7 mouse cellular contexts compared by ENCODE assay signal in genomic region chr6:148135769-148136382, GRCm38 (mm10).
DNase-seq lines count a peak whose midpoint lies in the region; ATAC-seq and TF ChIP-seq lines count a peak whose summit lies in the region.

No protein-coding gene starts in this region.

- peak; percentile 84; the same call in 1 of the 2 replicates for TF ChIP-seq CTCF in small intestine, adult 2 months (IDR thresholded peaks at IDR 0.05; ENCODE audit: extremely low read depth, insufficient read length, insufficient replicate concordance, low read depth, low read length)

- peak; percentile 87 for ATAC-seq in midbrain, embryonic 13.5 days

- H3K27me3 ChIP-seq in midbrain, embryonic 13.5 days: no peaks in the 10 kb centered on the region
- H3K27me3 ChIP-seq in small intestine, adult 2 months (ENCODE audit: control insufficient read depth, insufficient read depth, low read length): no peaks in the 10 kb centered on the region

- H3K9ac ChIP-seq in midbrain, embryonic 13.5 days (replicated peaks): no peak overlapping the region

- H3K4me2 ChIP-seq in midbrain, embryonic 13.5 days (replicated peaks): no peak overlapping the region

- H3K4me3 ChIP-seq in midbrain, embryonic 13.5 days (replicated peaks): no peak overlapping the region
- H3K4me3 ChIP-seq in small intestine, adult 2 months (ENCODE audit: low read depth, low read length): no peak overlapping the region

- TF ChIP-seq POLR2A in small intestine, adult 2 months (IDR thresholded peaks at IDR 0.05; ENCODE audit: low read depth, low read length): no peak

- WGBS in midbrain, embryonic 13.5 days: 28% methylated on average over 9 of the region's 9 CpGs
- WGBS in small intestine, adult 2 months: 25% methylated on average over 9 of the region's 9 CpGs

- peaks cover 10% of the 10 kb centered on the region for H3K4me1 ChIP-seq in midbrain, embryonic 13.5 days (replicated peaks)
- H3K4me1 ChIP-seq in small intestine, adult 2 months (ENCODE audit: control insufficient read depth, insufficient read depth, insufficient read length, low read length): no peaks in the 10 kb centered on the region

- DNase-seq in adrenal gland, adult (ENCODE audit: inconsistent age in 2 of 2, low spot score in 1 of 2): peak; percentile 80 to 93
- peak; percentile 72 to 79 for DNase-seq in cerebellum, postnatal 4 days (ENCODE audit: low spot score in 2 of 2)
- DNase-seq in gastrocnemius, postnatal 14 days: peak; percentile 75
- DNase-seq in kidney, adult 11 months: peak; percentile 66
- DNase-seq in left cerebral cortex, postnatal 36 days (ENCODE audit: low spot score in 2 of 2): peak; percentile 74 to 82

- no peak overlapping the region for H3K27ac ChIP-seq in midbrain, embryonic 13.5 days
- no peak overlapping the region for H3K27ac ChIP-seq in small intestine, adult 2 months (ENCODE audit: insufficient read depth, low read depth, low read length)

- H3K36me3 ChIP-seq in midbrain, embryonic 13.5 days: no peaks in the 10 kb centered on the region
- peaks cover 12% of the 10 kb centered on the region; the same call in 1 of the 2 replicates for H3K36me3 ChIP-seq in small intestine, adult 2 months (ENCODE audit: control insufficient read depth, insufficient read depth, low read length)

- intact Hi-C loops in gastrocnemius, postnatal 14 days (cut with DNase I; ENCODE audit: low total_unique reads): no loop called here
- intact Hi-C loops in left cerebral cortex, postnatal 36 days (cut with DNase I): loop anchor here (5.0 kb wide), 1 partner anchor 134 kb away; no protein-coding TSS in a partner anchor

- no peaks in the 10 kb centered on the region for H3K9me3 ChIP-seq in midbrain, embryonic 13.5 days
